10 mouse cellular contexts compared by ENCODE assay signal in genomic region chr6:17876670-17877179, GRCm38 (mm10).
A peak's percentile ranks its signal among the peaks of the same experiment; 100 is the strongest.
DNase-seq lines count a peak whose midpoint lies in the region; ATAC-seq and TF ChIP-seq lines count a peak whose summit lies in the region.
"Had no signal": no experiment of that assay in that cellular context is flagged by ENCODE, and none has a peak within 500 bp of the region (broad histone marks: within the 10 kb centered on the region; RNA-seq: fewer than 3 reads in every experiment).

No protein-coding gene starts in this region.

- no peaks in the 10 kb centered on the region for H3K79me3 ChIP-seq in C2C12 (ENCODE audit: low read depth)

- H3K27ac ChIP-seq in hindbrain, embryonic 15.5 days (replicated peaks), result 0 out of 2 replicates have a peak overlapping the region, but pooled peaks have one; percentile 23
- no peak overlapping the region for H3K27ac ChIP-seq in hindbrain, embryonic 11.5 days (ENCODE audit: low read depth, low read length)
- H3K27ac ChIP-seq in liver, embryonic 11.5 days (ENCODE audit: low read depth, low read length), result no peak overlapping the region

- H3K4me2 ChIP-seq in hindbrain, embryonic 15.5 days, result no peak overlapping the region
- no peak overlapping the region for H3K4me2 ChIP-seq in hindbrain, embryonic 11.5 days (replicated peaks; ENCODE audit: low read depth, low read length)
- no peak overlapping the region for H3K4me2 ChIP-seq in liver, embryonic 11.5 days

- peaks cover 6% of the 10 kb centered on the region; the same call in 1 of the 2 replicates for H3K36me3 ChIP-seq in hindbrain, embryonic 15.5 days
- no peaks in the 10 kb centered on the region; the same call in 1 of the 2 replicates for H3K36me3 ChIP-seq in hindbrain, embryonic 11.5 days (ENCODE audit: control insufficient read depth, insufficient read depth, low read length)
- H3K36me3 ChIP-seq in C2C12 (ENCODE audit: control insufficient read depth, insufficient read depth), result no peaks in the 10 kb centered on the region
- H3K36me3 ChIP-seq in liver, embryonic 11.5 days (ENCODE audit: control insufficient read depth, insufficient read depth, low read length), result no peaks in the 10 kb centered on the region

- peaks cover 17% of the 10 kb centered on the region for H3K4me1 ChIP-seq in hindbrain, embryonic 15.5 days (replicated peaks)
- no peaks in the 10 kb centered on the region for H3K4me1 ChIP-seq in hindbrain, embryonic 11.5 days (replicated peaks; ENCODE audit: control insufficient read depth, insufficient read depth, low read length)
- no peaks in the 10 kb centered on the region for H3K4me1 ChIP-seq in liver, embryonic 11.5 days (replicated peaks; ENCODE audit: control insufficient read depth, insufficient read depth, low read length)

- H3ac ChIP-seq in C2C12 (ENCODE audit: control insufficient read depth, insufficient read length, low read depth), result no peak overlapping the region

- no peak for DNase-seq in hindbrain, embryonic 11.5 days (ENCODE audit: low spot score)
- DNase-seq in 3134 (ENCODE audit: extremely low read depth, insufficient read length, low spot score), result peak; percentile 75
- peak; percentile 63 for DNase-seq in forelimb bud, embryonic 11.5 days (ENCODE audit: low read depth, low spot score)
- DNase-seq in cerebellum, adult 18-20 months, result no peak
- no peak for DNase-seq in B cell, adult 2 months
- DNase-seq in liver, embryonic 11.5 days (ENCODE audit: low spot score), result no peak
- DNase-seq: layer of hippocampus, postnatal 36 days; lung, postnatal 36 days had no signal

- H3K27me3 ChIP-seq in hindbrain, embryonic 15.5 days, result no peaks in the 10 kb centered on the region
- no peaks in the 10 kb centered on the region for H3K27me3 ChIP-seq in hindbrain, embryonic 11.5 days (ENCODE audit: control insufficient read depth, insufficient read depth, low read length)
- H3K27me3 ChIP-seq in C2C12 (ENCODE audit: control insufficient read depth, insufficient read depth, insufficient read length), result no peaks in the 10 kb centered on the region
- no peaks in the 10 kb centered on the region for H3K27me3 ChIP-seq in liver, embryonic 11.5 days (replicated peaks; ENCODE audit: control insufficient read depth, insufficient read depth, low read length)

- peak; percentile 19; the same call in 1 of the 2 replicates for ATAC-seq in hindbrain, embryonic 15.5 days (ENCODE audit: low FRiP score, low read depth)
- no peak for ATAC-seq in hindbrain, embryonic 11.5 days (ENCODE audit: low FRiP score)
- no peak for ATAC-seq in liver, embryonic 11.5 days (replicated peaks; ENCODE audit: low FRiP score)

- no peak for TF ChIP-seq CTCF in C2C12 (IDR thresholded peaks at IDR 0.05; ENCODE audit: control insufficient read depth, insufficient read depth, insufficient read length)

- no peaks in the 10 kb centered on the region for H3K9me3 ChIP-seq in hindbrain, embryonic 15.5 days
- H3K9me3 ChIP-seq in hindbrain, embryonic 11.5 days (ENCODE audit: control insufficient read depth, low read length), result no peaks in the 10 kb centered on the region
- no peaks in the 10 kb centered on the region for H3K9me3 ChIP-seq in liver, embryonic 11.5 days (ENCODE audit: control insufficient read depth, low read length)

- WGBS in hindbrain, embryonic 15.5 days, result 88% methylated on average over 7 of the region's 7 CpGs
- 89% methylated on average over 7 of the region's 7 CpGs for WGBS in hindbrain, embryonic 11.5 days
- 65% methylated on average over 7 of the region's 7 CpGs for WGBS in liver, embryonic 11.5 days

- H3K4me3 ChIP-seq in hindbrain, embryonic 15.5 days, result no peak overlapping the region
- H3K4me3 ChIP-seq in hindbrain, embryonic 11.5 days (ENCODE audit: low read depth, low read length), result no peak overlapping the region
- H3K4me3 ChIP-seq in C2C12 (ENCODE audit: insufficient read depth, poor library complexity, severe bottlenecking), result no peak overlapping the region
- H3K4me3 ChIP-seq in liver, embryonic 11.5 days (ENCODE audit: low read depth, low read length), result no peak overlapping the region

- H3K9ac ChIP-seq in hindbrain, embryonic 15.5 days, result no peak overlapping the region
- H3K9ac ChIP-seq in hindbrain, embryonic 11.5 days (ENCODE audit: low read depth, low read length), result no peak overlapping the region
- H3K9ac ChIP-seq in liver, embryonic 11.5 days (ENCODE audit: low read depth, low read length), result no peak overlapping the region

- no peaks in the 10 kb centered on the region for H3K79me2 ChIP-seq in C2C12 (ENCODE audit: control insufficient read depth, insufficient read depth)

TF ChIP-seq in C2C12, 6 proteins besides CTCF, POLR2A, EP300 and RAD21:
- no peak for TF ChIP-seq MYOG (IDR thresholded peaks at IDR 0.05; ENCODE audit: control insufficient read depth, extremely low read depth, insufficient read length)
- TF ChIP-seq FOSL1 (IDR thresholded peaks at IDR 0.05; ENCODE audit: insufficient read depth, low read length, poor library complexity, severe bottlenecking), result peak; percentile 59
- no peak for TF ChIP-seq MYOD1 (IDR thresholded peaks at IDR 0.05; ENCODE audit: control insufficient read depth, insufficient read length, low read depth)
- no peak for TF ChIP-seq USF1 (IDR thresholded peaks at IDR 0.05; ENCODE audit: low read depth)
- TF ChIP-seq CEBPB (IDR thresholded peaks at IDR 0.05; ENCODE audit: low read depth), result peak; percentile 37

Comparison
In these comparisons a context has a peak if more than half of its experiments do, and no peak if none do; other contexts are left out.
1. DNase-seq: peak in 3134 (single experiment) and forelimb bud, embryonic 11.5 days (single experiment); none in hindbrain, embryonic 11.5 days (single experiment), cerebellum, adult 18-20 months (0 of 2), B cell, adult 2 months (0 of 2) and liver, embryonic 11.5 days (single experiment).